Comparison of ENCODE assay signal across 8 mouse cellular contexts in the genomic region with DNA sequence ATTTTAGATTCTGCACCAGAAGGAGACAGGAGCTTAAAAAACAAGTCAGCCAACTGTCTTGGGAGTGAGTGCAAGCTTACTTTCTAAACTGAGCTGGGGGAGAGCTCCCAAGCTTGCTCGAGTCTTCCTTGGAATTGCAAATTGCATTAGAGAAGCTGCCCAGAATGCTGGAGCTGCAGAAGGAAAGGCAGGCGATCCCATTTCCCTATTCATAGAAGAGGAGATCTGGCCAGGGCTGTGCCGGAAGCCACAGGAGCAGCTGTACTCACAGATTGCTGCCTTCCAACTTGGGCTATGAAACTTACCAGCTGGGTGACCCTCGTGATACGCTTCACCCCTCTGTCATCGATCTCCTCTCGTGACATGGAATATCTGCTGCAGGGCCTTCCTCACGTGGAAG.
A peak's percentile ranks its signal among the peaks of the same experiment; 100 is the strongest.
DNase-seq lines count a peak whose midpoint lies in the region; ATAC-seq and TF ChIP-seq lines count a peak whose summit lies in the region.

No protein-coding gene starts in this region.

- H3K4me3 ChIP-seq in forebrain, postnatal 0 days (ENCODE audit: low read depth, low read length) = no peak overlapping the region
- H3K4me3 ChIP-seq in forebrain, embryonic 11.5 days (ENCODE audit: low read depth, low read length) = no peak overlapping the region

- H3K4me2 ChIP-seq in forebrain, postnatal 0 days (ENCODE audit: low read depth) = no peak overlapping the region
- H3K4me2 ChIP-seq in forebrain, embryonic 11.5 days (ENCODE audit: low read depth, low read length, severe bottlenecking) = no peak overlapping the region

- no peaks in the 10 kb centered on the region for H3K9me3 ChIP-seq in forebrain, postnatal 0 days (ENCODE audit: low read length)
- H3K9me3 ChIP-seq in forebrain, embryonic 11.5 days (ENCODE audit: control insufficient read depth, low read length) = no peaks in the 10 kb centered on the region

- peak overlapping the region; percentile 51; the same call in 1 of the 2 replicates for H3K27ac ChIP-seq in forebrain, postnatal 0 days (ENCODE audit: low read depth, low read length)
- H3K27ac ChIP-seq in forebrain, embryonic 11.5 days (ENCODE audit: low read depth, low read length) = no peak overlapping the region

- no peaks in the 10 kb centered on the region for H3K36me3 ChIP-seq in forebrain, postnatal 0 days (ENCODE audit: insufficient read depth)
- no peaks in the 10 kb centered on the region for H3K36me3 ChIP-seq in forebrain, embryonic 11.5 days (ENCODE audit: control insufficient read depth, insufficient read depth, low read length)

- no peaks in the 10 kb centered on the region for H3K4me1 ChIP-seq in forebrain, postnatal 0 days (ENCODE audit: insufficient read depth)
- no peaks in the 10 kb centered on the region for H3K4me1 ChIP-seq in forebrain, embryonic 11.5 days (replicated peaks; ENCODE audit: control insufficient read depth, insufficient read depth, low read length)

- peak; percentile 93 for ATAC-seq in forebrain, postnatal 0 days
- no peak for ATAC-seq in forebrain, embryonic 11.5 days (replicated peaks; ENCODE audit: low FRiP score)

- no peaks in the 10 kb centered on the region for H3K27me3 ChIP-seq in forebrain, postnatal 0 days (ENCODE audit: insufficient read depth, low read length)
- no peaks in the 10 kb centered on the region for H3K27me3 ChIP-seq in forebrain, embryonic 11.5 days (ENCODE audit: control insufficient read depth, insufficient read depth, low read length)

- TF ChIP-seq CTCF in forebrain, postnatal 0 days (IDR thresholded peaks at IDR 0.05; ENCODE audit: low read depth) = no peak

- H3K9ac ChIP-seq in forebrain, postnatal 0 days = no peak overlapping the region
- H3K9ac ChIP-seq in forebrain, embryonic 11.5 days (ENCODE audit: low read length) = no peak overlapping the region

- WGBS in forebrain, postnatal 0 days = 39% methylated on average over 8 of the region's 8 CpGs
- 61% methylated on average over 8 of the region's 8 CpGs for WGBS in forebrain, embryonic 11.5 days

- peak; percentile 74 for DNase-seq in forebrain, postnatal 0 days
- DNase-seq in forebrain, embryonic 11.5 days (ENCODE audit: low spot score) = no peak
- peak; percentile 68 for DNase-seq in heart, adult 8-10 months (ENCODE audit: low spot score)
- peak; percentile 64 to 71 for DNase-seq in kidney, postnatal 4 days
- peak; percentile 52 for DNase-seq in lung, postnatal 10 days
- DNase-seq in thymus, postnatal 36 days = no peak
- no peak for DNase-seq in cerebellum, postnatal 25 days
- DNase-seq in adrenal gland, postnatal 10 days = no peak

Comparison
In these comparisons a context has a peak if more than half of its experiments do, and no peak if none do; other contexts are left out.
1. DNase-seq: peak in forebrain, postnatal 0 days (single experiment), heart, adult 8-10 months (single experiment), kidney, postnatal 4 days (2 of 2) and lung, postnatal 10 days (single experiment); none in forebrain, embryonic 11.5 days (single experiment), thymus, postnatal 36 days (0 of 2), cerebellum, postnatal 25 days (0 of 2) and adrenal gland, postnatal 10 days (single experiment).